Mouse (Mus musculus) brain, embryonic 14.5 days (tissue): ENCODE results near the gene Map1b. TPM values are rescaled to one million over a fixed set of nuclear protein-coding genes. Genes with fewer than 3 reads are reported as not detected.

Experiments
- DNase-seq: peaks from one replicate; pipeline ENCODE4 v3.0.0-alpha.2; 2011; ENCODE audit warnings: low read depth
- CTCF ChIP-seq: fragments of 200-500 bp; IDR thresholded peaks from 2 replicates; pipeline ENCODE4 v1.5.1; 2012; ENCODE audit warnings: inconsistent platforms, mild to moderate bottlenecking, moderate library complexity, borderline replicate concordance; ENCODE audit not compliant: insufficient read depth, insufficient read length; ENCODE audit errors: extremely low read depth
- POLR2A ChIP-seq: fragments of 200-500 bp; IDR thresholded peaks from 2 replicates; pipeline ENCODE4 v1.6.1; 2012; ENCODE audit warnings: mild to moderate bottlenecking, inconsistent platforms, borderline replicate concordance; ENCODE audit not compliant: poor library complexity, insufficient read depth, insufficient read length, severe bottlenecking; ENCODE audit errors: extremely low read depth
- polyA plus RNA-seq: library from polyadenylated mRNA; depleted of rRNA; stranded (reverse); fragments of >200 nt; gene quantifications from 2 replicates; pipeline ENCODE4 v1.2.3, GENCODE M21; 2012

The Map1b gene
- polyA plus RNA-seq, 1 experiment: 338 TPM

GRCm38 (mm10) chr13:99451276-99451675, 65.1 kb downstream of the Map1b start:
- TF ChIP-seq CTCF: no peak
- TF ChIP-seq POLR2A: no peak
- DNase-seq: no peak

DNA sequence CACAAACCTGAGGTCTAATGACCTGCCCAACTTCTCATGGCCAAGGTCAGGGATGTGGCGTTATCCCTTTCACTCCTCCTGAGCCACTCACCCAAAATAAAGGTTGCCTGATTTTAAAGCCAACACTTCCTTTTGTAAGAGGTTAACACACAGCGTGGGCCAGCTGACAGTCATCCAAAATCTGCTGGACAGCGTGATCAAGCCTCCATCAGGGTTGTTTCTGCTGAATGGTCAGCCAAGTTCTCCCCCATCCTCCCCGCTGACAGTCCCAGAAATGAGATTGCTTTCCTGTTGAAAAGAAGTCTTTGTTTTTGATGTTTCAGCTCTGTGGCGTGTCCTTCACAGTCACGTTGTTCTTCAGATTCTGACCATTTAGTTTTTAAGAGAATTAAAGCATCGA, 65.6 kb downstream of the Map1b start:
- no peak for TF ChIP-seq POLR2A
- no peak for TF ChIP-seq CTCF
- DNase-seq: peak; percentile 76

DNA sequence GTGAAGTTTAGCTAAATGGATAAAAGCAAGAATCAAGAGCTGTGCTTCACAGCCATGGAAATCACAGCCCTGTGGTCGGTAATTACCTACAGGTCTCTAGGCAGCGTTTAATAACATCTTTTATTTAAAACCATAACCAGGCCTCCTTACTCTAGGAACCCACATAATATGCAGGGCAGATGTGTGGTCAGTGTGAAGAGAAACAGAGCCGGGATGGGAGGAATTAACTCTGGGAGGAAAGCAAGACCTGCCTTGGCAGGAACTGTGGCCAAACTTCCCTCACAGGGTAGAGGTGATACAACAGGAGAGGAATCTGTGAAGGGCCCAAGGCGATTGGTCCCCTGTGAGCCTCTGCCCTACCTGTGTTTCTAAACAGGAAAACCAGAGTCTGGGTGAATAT, 66.8 kb downstream of the Map1b start:
- no peak for TF ChIP-seq CTCF
- no peak for TF ChIP-seq POLR2A
- DNase-seq: no peak

GRCm38 (mm10) chr13:99448278-99448677, 68.1 kb downstream of the Map1b start:
- peak; percentile 43 for DNase-seq
- no peak for TF ChIP-seq CTCF
- no peak for TF ChIP-seq POLR2A

GRCm38 (mm10) chr13:99447403-99448199, 68.7 kb downstream of the Map1b start:
- peak; percentile 89 for DNase-seq
- 0 out of 2 replicates have a peak, but pooled peaks have one; percentile 14 for TF ChIP-seq POLR2A
- no peak for TF ChIP-seq CTCF

DNA sequence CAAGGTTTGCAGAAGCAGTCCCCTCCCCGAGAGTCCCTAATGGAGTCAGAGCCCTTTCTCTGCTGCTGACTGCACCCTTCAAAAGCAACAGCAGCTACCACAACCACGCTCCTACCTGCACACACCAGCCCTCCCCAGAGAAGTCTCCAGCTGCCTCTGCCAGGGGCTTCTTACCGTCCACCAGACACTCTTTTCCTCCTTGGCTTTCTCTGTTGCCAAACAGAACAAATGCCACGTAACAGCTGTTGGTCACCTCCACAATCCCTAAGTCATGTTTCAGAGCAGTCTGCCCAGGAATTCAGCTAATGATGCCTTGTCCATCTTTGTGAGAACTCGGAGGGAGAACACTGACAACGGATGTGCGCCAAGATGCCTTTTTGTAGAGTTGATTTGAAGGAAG, 69.3 kb downstream of the Map1b start:
- DNase-seq: no peak
- TF ChIP-seq POLR2A (no peak), CTCF (no peak)

GRCm38 (mm10) chr13:99444880-99445279, 71.5 kb downstream of the Map1b start:
- DNase-seq: peak; percentile 96
- no peak for TF ChIP-seq POLR2A
- no peak for TF ChIP-seq CTCF

DNA sequence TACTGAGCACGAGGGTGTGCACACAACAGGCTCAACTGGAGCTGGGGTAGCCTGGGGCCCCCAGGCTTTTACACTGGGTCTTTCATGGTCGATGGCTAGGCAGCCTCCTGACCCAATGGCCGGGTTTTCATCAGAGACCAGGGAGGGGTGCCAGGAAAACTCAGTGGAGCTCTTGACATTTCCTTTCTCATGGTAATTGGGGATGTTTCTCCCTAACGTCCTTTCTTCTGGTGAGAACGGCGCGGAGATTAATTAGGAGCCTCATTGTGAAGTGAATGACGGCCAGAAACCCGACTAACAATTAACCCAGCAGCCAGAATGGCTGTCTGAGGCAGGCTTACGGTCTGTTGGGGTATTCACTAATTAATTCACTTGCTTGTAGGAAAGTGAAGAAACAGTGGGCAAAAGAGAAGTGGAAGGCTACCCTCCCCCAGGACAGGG, 71.9 kb downstream of the Map1b start:
- peak; percentile 98 for DNase-seq
- TF ChIP-seq POLR2A (no peak), CTCF (no peak)

- DNase-seq: peak; percentile 96
- TF ChIP-seq CTCF (no peak), POLR2A (no peak)
Observed at GRCm38 (mm10) chr13:99443484-99444175, 72.7 kb downstream of the Map1b start.

- no peak for DNase-seq
- TF ChIP-seq POLR2A (no peak), CTCF (no peak)
Observed at GRCm38 (mm10) chr13:99442434-99443249, 73.7 kb downstream of the Map1b start.

DNA sequence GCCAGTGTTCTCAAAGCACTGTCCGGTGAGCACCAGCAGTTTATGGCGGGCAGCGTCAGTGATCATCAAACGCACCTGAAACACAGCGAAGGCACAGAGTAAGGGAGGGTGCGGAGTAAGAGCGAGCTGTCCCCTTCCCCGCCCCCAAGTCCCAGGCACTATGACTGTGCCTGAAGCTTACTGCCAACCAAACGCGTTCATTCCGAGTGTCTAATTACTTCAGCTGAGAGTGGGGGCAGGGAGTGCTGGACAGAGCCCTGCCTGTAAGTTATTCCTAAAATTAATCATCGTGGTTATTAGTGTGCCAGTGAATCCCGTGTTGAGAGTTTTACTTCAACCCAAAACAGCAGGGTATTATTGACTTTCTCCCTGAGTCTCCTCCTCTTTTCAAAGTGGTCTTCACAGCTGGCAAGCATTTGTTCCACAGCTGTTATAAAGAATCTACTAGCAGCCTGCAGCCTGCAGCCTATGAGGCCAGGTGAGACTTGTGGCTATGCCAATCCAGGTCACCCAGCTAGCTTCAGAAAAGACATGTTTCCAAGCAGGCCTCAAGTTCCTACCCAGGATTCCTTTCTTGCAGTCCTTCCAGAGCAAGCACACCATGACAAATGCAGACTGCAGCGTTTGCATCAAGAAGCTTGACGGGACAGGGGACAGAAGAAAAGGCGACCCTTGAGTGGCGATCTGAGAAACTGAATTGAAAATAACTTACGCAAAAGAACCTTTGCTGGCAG, 74.5 kb downstream of the Map1b start:
- TF ChIP-seq POLR2A (no peak), CTCF (no peak)
- DNase-seq: peak; percentile 69

- no peak for TF ChIP-seq CTCF
- TF ChIP-seq POLR2A: no peak
- peak; percentile 53 for DNase-seq
Observed at GRCm38 (mm10) chr13:99440228-99440627, 76.1 kb downstream of the Map1b start.
